Mouse (Mus musculus): ENCODE results near the gene Lrwd1. TPM values are rescaled to one million over a fixed set of nuclear protein-coding genes. Genes with fewer than 3 reads are reported as not detected.
"Not testable (repeated sequence)": the region's sequence is repeated elsewhere in the genome, so short reads cannot be mapped to it uniquely, and the experiment has no call there.

The Lrwd1 gene
- total RNA-seq, 2 experiments from 2014 or later = 5.7 to 6.6 TPM

DNA sequence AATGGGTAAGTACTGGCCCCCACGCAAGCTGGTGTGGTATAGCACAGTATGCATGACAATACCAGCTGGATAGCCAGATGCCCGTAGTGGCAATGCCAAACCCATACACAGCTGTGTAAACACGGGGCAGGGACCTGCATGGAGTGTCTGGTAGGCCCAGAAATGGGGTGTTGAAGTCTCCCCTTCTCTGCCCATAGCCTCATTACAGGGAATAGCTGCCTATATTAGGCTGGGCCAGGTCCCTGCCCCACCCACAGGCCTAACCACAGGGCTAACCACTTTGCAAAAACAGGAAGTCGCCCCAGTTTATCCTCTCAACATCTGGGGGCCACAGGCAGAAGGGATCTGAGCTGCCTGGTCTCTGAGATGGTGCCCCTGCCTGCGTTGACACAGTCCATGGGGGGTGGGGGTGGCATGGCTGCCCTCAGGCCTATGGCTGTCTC, 13.3 kb upstream of the Lrwd1 start:
- intact Hi-C loops (cut with DNase I); DNase-seq: not testable (repeated sequence)

DNA sequence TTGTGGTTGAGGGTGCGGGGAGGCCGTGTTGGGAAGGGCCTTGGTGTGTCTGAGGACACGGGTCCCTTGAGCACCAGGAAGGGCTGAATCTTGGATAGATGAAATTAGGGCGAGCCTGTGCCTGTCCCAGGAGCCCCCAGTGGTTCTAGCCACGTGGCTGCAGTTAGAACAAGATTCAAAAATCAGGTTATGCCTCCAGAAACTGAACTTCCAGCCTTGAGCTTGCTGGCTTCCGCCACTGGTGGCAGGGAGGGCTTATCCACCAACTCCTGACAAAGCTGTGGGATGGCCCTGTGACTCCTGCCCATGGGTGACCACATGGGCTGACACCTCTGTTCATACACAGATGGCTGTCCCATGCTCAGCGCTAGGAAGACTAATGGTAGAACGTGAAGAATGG, 11.8 kb upstream of the Lrwd1 start:
- no peak for DNase-seq
- intact Hi-C loops (cut with DNase I) = no loop called here

DNA sequence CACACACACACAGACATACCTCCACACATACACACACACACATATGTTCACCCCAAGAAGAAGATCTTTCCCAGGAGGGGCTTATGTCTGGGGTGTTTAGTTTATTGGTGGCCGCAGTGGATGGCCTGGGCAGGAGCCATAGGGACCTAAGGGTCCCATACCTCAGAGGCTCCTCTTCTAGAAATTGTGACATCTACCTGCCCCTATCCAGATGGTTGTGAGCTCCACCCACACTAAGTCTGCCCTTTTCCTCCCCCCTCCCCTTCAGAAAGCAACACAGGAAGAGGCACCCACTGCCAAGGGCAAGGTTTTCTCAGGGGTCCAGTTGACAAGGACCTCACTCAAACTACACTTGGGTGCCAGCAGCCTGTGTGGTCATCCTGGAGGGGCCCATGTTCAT, 11.1 kb upstream of the Lrwd1 start:
- no peak for DNase-seq

DNA sequence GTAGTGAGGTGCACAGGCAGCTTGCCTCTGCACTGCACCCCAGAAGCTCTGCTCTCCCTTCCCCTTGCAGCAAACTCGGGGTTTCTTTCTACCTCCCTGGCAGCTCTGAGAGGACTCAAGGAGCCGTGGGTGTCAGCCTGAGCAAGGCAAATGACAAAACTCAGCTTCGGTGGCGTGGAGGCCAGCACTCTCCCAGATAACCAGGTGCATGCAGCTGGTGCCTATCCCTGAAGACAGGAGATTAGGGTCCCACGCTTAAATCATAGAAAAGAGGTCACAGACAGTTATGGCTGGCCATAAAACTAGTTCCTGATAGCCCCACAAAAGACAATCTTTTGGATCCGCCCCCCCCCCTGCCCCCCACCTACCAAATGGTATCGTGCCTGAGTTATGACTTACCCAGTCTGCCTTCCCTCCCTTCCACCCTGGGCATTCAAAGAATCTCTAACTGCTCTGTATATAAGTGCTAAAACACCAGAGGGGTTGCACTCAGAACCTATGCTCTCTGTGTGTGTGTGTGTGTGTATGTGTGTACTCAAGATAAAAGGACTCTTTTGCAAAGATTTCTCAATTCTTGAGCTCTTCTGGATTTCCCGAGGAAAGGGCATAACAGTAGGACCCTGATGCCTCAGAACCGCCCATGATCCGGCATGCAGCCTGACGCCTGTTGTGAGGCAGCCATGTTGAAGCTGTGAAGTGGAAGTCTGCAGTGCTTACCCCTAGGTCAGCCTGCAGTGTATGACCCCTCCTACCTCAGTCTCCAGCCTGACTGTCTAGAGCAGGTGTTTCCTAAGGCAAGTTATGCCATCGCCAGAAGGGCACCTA, 8.9 kb upstream of the Lrwd1 start:
- intact Hi-C loops (cut with DNase I) = no loop called here
- no peak for DNase-seq

More for the DNA sequence above, 11.1 kb upstream of the Lrwd1 start:
- intact Hi-C loops (cut with DNase I) = no loop called here

DNA sequence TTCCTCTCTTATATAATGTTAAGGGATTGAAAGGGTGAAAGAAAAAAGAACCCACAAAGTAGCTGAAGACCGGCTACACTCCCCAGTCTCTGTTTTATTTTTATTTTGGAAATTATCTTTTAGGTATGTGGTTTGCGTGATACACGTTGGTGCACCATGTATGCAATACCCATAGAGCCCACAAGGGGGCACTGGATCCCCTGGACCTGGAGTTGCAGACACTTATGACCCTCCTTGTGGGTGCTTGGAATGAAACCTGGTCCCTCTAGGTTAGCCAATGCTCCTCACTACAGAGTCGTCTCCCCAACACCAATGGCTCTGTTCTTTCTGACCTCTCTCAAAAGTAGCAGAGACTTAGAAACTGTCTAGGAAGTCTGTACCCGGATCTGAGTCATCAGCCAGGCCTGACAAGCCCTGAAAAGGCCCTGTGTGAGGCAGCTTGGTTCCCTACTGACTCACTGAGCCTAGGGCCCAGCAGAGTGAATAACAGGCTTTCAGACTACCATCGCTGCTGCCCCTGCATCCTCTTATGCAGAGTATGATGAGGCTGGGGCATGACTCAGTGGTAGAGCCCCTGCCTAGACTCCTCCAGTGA, 7.4 kb upstream of the Lrwd1 start:
- DNase-seq = no peak

DNA sequence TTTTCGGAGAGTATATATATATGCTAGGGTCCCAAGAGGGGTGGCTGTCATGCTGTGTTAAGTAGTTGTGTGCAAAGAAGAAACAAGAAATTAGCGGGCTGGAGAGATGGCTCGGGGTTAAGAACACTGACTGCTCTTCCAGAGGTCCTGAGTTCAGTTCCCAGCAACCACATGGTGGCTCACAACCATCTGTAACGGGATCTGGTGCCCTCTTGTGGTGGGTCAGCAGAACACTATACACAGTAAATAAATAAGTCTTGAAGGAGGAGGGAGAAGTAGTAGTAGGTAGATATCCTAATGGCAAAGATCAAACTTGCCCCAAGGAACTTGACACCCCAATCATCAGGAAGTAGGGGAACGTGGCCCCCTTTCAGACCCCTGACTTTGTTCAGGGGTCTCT, 6.9 kb upstream of the Lrwd1 start:
- no peak for DNase-seq
- intact Hi-C loops (cut with DNase I) = no loop called here

More for the DNA sequence above, 7.4 kb upstream of the Lrwd1 start:
- intact Hi-C loops (cut with DNase I) = no loop called here

DNA sequence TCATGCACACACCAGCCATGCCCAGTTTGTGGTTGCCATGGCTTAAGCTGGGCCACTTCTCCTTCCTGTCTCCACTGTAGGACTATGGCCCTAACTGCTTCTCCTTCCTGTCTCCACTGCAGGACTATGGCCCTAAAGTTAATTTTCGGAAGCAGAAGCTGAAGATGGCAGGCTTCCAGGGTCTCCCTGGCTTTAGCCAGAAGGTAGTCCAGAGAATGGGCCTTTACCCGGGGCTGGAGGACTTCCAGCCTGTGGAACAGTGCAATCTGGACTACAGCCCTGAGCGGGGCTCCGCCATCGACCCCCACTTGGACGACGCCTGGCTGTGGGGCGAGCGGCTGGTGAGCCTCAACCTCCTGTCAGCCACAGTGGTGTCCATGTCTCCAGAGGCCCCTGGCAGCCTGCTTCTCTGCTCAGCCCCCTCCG, 4.2 kb upstream of the Lrwd1 start:
- intact Hi-C loops (cut with DNase I) = no loop called here
- no peak for DNase-seq

DNA sequence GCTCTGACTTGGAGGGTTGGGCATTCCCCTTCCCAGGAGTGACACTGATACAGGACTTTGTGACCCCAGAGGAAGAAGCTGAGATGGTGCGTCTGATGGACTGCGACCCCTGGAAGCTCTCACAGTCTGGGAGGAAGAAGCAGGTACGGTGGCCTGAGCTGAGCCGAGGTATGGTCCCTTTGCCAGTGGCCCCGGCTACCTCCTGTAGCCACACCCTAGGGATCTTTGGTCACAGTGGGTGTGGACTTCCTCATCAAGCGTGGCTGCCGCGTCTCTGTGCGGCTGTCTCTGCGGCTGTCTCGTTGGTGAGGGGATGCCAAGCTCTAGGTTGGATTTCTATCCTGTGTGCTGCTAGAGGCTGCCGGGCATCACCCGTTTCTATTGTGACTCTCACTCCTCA, 3.5 kb upstream of the Lrwd1 start:
- intact Hi-C loops (cut with DNase I) = no loop called here
- no peak for DNase-seq

DNA sequence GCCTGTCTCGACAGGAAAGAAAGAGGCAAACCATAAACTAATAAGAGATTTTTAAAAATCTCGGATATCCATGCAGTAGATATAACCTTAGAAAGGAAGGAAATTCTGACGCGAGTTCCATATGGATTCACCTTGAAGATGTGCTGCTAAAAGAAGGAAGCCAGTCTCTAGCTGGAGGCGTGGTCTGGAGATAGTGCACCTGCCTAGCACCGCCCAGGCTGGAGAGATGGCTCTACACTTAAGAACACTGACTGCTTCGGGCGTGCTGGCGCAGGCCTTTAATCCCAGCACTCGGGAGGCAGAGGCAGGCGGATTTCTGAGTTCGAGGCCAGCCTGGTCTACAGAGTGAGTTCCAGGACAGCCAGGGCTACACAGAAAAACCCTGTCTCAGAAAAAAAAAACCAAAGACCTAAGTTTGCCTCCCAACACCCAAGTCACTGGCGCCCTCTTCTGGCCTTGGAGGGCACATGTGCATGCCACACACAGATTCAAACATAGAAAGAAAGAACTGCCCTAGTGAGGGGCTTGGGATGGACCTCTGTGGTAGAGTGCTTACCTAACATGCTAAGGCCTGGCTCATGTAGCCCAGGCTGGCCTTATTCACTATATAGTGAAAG, 1.9 kb upstream of the Lrwd1 start:
- intact Hi-C loops (cut with DNase I) = no loop called here
- DNase-seq = peak; percentile 43 to 51

DNA sequence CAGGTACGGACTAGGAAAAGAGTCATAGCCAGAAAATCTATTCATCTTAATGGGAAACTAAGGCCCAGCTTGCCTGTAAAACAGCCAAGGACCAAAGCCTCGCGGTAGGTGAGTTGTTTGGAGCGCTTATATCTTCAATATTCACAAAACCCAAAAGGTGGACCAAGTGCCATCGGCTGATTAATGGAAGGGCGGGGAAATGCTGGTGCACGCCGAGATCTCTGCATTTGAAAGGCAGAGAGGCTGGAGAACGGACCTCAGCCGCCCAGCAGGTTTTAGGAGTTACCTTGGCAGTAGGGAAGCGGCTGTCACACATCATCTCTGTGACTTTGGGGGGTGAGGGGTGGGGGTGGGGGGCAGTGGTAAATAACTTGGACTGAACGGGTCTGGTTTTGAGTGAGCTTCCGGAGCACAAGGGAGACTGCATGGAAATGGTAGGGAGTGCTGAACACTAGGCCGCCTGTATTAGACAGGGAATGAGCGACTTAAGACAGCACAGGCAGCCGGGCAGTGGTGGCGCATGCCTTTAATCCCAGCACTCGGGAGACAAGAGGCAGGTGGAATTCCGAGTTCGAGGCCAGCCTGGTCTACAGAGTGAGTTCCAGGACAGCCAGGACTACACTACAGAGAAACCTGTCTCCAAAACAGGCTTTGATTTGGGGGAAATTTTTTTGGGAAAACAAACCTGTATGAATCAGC, 567 bp upstream of the Lrwd1 start:
- DNase-seq = no peak
- intact Hi-C loops (cut with DNase I) = no loop called here

DNA sequence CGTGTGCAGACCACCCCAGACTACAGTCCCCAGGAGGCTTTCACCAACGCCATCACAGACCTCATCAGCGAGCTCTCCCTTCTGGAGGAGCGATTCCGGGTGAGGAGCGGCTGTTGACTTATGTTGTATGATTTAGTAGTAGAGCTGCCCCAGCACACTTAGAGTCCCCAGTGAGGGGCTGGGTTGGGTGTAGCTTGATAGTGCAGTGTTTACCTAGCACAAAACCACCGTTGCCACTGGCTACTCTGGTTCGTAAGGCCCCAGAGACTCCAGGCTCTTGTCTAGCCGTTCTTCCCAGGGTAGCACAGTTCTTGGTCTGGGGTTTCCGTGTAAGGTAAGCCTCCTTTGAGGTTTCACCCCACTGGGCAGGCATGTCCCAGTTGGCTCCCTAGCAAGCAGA, 13.7 kb downstream of the Lrwd1 start:
- no peak for DNase-seq
- intact Hi-C loops (cut with DNase I) = no loop called here

DNA sequence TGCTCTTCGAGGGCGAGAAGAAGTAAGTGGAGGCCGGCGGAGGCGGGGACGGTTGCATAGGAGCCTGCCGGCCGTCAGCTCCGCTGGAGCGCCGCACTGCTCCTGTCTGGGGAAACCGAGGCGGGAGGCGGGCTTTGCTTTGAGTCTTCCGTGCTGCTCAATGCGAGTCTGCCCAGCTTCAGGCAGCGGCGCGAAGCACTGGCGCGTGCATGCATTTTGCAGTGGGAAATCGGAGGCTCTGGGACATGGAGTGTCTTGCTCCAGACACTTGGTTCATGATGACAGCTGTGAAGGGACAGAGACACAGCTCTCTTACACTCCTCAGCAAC, 19.1 kb downstream of the Lrwd1 start:
- intact Hi-C loops (cut with DNase I) = loop anchor here (1.0 kb wide), 1 partner anchor 19 kb away; no protein-coding TSS in a partner anchor

DNA sequence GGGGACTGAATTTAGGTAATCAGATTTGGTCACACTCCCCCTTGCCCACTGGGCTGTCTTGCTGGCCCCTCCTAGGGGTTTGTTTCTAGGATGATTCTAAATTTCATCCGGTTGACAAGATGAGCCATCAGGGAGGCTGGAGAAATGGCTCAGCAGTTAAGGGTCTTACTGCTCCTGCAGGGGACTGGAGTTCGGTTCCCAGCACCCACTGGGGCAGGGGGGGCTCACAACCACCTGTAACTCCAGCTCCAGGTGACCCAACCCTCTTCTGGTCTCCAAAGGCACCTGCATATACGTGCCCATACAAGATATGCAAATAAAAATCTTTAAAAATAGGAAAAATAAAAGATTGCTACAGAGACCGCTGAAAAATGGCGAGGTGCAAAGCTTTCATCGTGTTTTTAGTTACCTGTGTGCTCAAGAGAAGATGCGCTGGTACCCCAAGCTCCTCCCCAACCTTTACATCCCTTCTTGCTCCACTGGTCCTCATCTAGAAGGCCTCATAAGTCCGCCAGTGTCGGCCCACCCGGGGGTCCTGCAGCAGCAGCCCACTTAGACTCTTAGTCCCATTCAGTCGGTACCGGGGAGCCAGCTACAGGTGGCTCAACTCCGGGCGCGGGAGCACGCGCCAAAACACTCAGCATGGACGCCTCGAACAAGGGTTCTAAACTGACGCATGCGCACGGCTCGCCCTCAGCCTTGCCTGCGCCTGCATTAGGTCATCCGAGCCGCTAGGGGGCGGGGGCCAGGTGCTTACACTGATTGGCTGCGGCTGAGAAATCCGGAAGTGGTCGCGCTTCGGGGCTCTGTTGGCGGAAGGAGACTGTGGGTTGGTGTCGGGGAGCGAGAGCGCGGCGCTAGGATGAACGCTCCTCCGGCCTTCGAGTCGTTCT, 19.7 kb downstream of the Lrwd1 start, which contains the start of gene Polr2j:
Gene Polr2j (plus strand): TSS at position 741 of the 893 bp plus-strand sequence.
- intact Hi-C loops (cut with DNase I) = no loop called here
- DNase-seq = peak; percentile 97 to 98

More for the DNA sequence above, 19.1 kb downstream of the Lrwd1 start:
- DNase-seq = no peak

DNA sequence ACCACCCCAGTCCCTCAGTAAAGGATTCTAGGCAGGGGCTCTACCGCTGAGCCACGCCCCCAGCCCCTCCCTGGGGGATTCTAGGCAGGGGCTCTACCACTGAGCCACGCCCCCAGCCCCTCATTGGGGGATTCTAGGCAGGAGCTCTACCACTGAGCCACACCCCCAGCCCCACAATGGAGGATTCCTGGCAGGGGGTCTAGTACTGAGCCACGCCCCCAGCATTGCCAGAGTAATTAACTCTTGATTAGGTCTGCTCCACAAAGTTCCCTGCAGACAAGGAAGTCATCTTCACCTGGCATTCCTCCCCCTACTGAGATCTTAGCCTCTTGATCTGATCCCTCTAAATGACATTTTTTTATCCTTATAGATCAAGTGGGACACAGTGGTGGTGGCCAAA, 22.3 kb downstream of the Lrwd1 start:
- intact Hi-C loops (cut with DNase I); DNase-seq: not testable (repeated sequence)

DNA sequence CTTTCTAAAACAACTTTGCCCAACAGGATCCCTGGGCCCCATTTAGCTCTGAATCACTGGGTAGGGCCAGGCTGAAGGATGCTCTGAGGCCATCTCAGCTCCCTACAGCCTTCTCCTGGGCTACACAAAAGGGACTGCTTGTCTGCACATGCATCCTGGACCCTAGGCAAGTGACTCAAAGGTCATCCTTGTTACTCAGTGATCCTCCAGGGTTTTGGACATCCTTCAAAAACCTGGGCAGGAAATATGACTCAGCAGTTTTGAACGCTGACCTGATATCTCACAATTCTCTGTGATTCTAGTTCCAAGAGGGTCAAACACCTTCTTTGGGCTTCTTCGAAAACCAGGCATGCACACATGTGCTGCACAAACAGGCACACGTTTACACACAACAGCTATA, 26.8 kb downstream of the Lrwd1 start:
- no peak for DNase-seq
- intact Hi-C loops (cut with DNase I) = no loop called here

DNA sequence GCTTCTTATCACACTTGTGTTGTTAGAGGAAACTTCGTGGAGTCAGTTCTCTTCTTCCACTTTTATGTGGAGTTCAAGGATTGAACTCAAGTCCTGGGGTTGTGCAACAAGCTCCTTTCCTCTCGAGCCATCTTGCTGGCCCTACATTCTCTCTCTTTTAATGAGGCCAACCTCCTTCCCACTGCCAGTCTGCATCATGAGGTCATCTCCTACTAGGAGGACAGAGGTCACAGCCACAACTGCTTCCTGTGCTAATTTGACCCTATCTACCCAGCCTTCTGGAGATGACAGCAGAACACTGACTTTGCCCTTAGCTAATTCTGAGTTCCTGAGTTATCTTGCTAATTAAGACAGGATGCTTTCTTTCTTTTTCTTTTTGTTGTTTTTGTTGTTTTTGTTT, 27.4 kb downstream of the Lrwd1 start:
- no peak for DNase-seq
- intact Hi-C loops (cut with DNase I) = no loop called here

DNA sequence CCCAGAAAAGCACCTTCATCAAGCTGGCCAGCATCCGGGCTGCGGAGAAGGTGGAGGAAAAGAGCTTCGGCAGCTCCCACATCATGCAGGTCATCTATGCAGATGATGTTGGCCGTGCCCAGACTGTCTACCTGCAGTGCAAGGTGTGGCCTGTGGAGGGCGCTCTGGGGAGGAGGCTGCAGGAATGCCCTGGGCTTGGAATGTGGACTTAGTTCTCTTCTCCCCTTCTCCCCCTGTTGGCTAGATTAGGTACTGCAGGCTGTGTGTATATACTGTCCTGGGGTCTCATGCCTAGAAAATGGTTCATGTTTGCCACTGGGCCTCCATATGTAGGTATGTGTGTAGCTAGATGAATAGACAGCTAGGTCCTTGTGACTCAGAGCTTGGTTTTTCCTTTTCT, 31.4 kb downstream of the Lrwd1 start:
- DNase-seq = no peak
- intact Hi-C loops (cut with DNase I) = no loop called here

DNA sequence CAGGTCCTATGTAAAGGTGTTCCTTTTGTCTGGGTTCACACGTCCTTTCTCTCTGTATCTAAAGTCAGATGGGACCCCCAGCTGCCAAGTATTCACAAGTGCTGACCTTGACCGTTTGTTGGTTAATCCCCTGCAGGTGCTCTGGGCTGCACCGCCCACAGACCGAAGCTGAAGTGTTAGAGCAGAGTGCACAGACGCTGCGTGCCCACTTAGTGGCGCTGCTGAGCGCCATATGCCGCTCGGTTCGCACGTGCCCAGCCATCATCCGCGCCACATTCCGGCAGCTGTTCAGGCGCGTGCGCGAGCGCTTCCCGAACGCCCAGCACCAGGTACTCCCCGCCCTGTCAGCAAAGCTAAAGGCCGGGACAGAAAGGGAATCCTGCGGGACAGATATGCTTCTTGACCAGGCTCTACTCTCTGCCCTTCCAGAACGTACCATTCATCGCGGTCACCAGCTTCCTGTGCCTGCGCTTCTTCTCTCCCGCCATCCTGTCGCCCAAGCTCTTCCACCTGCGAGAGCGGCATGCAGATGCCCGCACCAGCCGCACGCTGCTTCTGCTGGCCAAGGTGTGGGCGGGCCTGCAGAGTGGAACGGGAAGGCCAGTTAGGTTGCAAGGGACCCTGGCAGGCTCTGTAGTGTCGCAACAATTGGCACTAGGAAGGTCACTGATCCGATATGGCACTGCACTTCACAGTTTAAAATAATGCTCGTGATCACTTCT, 33.6 kb downstream of the Lrwd1 start:
- intact Hi-C loops (cut with DNase I) = loop anchor here (2.0 kb wide), 1 partner anchor 87 kb away; no protein-coding TSS in a partner anchor
- DNase-seq = peak; percentile 48 to 63

DNA sequence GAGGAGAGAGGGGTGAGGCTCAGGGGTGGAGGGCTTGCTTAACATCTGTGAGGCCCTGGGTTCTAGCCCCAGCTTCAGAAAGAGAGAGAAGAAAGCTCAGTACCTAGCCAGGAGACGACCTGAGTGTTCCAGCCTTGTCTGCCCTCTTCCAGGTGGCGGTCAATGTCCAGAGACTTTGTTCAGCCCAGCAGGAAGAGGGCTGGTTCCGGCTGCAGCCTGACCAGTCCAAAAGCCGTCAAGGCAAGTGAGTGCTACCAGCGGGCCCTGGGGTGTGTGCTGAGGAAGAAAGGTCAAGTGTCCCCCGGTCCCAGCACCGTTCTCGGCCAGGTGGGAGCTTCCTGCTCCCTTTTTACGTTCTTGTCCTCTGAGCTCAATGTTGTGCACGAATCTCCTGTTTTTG, 37.3 kb downstream of the Lrwd1 start:
- no peak for DNase-seq
- intact Hi-C loops (cut with DNase I) = no loop called here
